Mouse (Mus musculus) kidney, embryonic 16.5 days (tissue): ENCODE results near the gene Olfr275. TPM values are rescaled to one million over a fixed set of nuclear protein-coding genes. Genes with fewer than 3 reads are reported as not detected.

Experiments used
- ATAC-seq: fragments of 200-750 bp; cut with Nextera tagmentation; 2 replicates; pipeline ENCODE4 v1.8.0; 2017; ENCODE audit warnings: moderate TSS enrichment; ENCODE audit not compliant: low FRiP score, low TSS enrichment
- H3K27ac ChIP-seq: fragments of 300-500 bp; sonication (generic); 2 replicates; pipeline ENCODE4 v1.5.1; 2014; ENCODE audit warnings: low read length
- H3K27me3 ChIP-seq: fragments of 300-500 bp; sonication (generic); 2 replicates; pipeline ENCODE4 v1.6.1; 2014; ENCODE audit warnings: low read length, control low read depth, mixed read lengths; ENCODE audit not compliant: insufficient read depth
- H3K36me3 ChIP-seq: fragments of 300-500 bp; sonication (generic); 2 replicates; pipeline ENCODE4 v1.6.1; 2014; ENCODE audit warnings: low read length, control low read depth, mixed read lengths; ENCODE audit not compliant: insufficient read depth
- H3K4me1 ChIP-seq: fragments of 300-500 bp; sonication (generic); 2 replicates; pipeline ENCODE4 v1.6.1; 2014; ENCODE audit warnings: low read length, control low read depth, mixed read lengths; ENCODE audit not compliant: insufficient read depth
- H3K4me2 ChIP-seq: fragments of 300-500 bp; sonication (generic); replicated peaks from 2 replicates; pipeline ENCODE4 v1.6.1; 2014; ENCODE audit warnings: low read depth, low read length
- H3K4me3 ChIP-seq: fragments of 300-500 bp; sonication (generic); 2 replicates; pipeline ENCODE4 v1.5.1; 2014; ENCODE audit warnings: mild to moderate bottlenecking, low read length
- H3K9ac ChIP-seq: fragments of 300-500 bp; sonication (generic); replicated peaks from 2 replicates; pipeline ENCODE4 v1.6.1; 2014; ENCODE audit warnings: low read length
- H3K9me3 ChIP-seq: fragments of 300-500 bp; sonication (generic); 2 replicates; pipeline ENCODE4 v1.6.1; 2016; ENCODE audit warnings: low read length, control low read depth
- WGBS: fragments of 180-500 bp; shearing (Covaris S2); extraction: QIAGEN DNeasy Blood & Tissue Kit; methylation state at CpG from one replicate; pipeline ENCODE4 v1.1.7; 2014; 5-methylcytosine and 5-hydroxymethylcytosine counted together
- polyA plus RNA-seq: library from polyadenylated mRNA; unstranded; fragments of >200 nt; fragmentation: Nextera tagmentation; extraction: Ambion mirVana; gene quantifications from 2 replicates; pipeline ENCODE4 v1.2.1, GENCODE M21; 2015

Gene Olfr275
- polyA plus RNA-seq, 1 experiment from 2014 or later, result not detected

DNA sequence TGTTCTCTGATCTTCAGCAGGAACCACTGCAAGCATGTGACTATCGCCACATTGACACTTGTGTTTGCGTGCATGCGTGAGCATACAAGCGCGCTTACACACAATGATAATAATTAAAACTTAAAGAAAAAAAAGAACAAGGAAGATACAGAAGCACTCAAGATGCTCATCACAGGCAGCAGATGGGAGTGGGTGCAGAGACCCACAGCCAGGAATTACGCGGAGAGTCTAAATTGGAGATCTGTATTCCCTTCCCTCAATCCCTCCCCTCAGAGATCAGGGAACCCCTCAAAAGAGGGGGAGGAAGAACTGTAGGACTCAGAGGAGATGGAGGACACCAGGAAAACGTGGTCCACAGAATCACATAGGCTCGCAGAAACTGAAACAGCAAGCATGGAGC is 49.8 kb downstream of the Olfr275 start:
- no peak for ATAC-seq
- Histone ChIP-seq H3K27me3 (no peaks in the 10 kb centered on the region), H3K27ac (no peak overlapping the region), H3K9me3 (no peaks in the 10 kb centered on the region), H3K4me1 (no peaks in the 10 kb centered on the region), H3K4me2 (no peak overlapping the region), H3K4me3 (no peak overlapping the region), H3K9ac (no peak overlapping the region), H3K36me3 (no peaks in the 10 kb centered on the region)
- WGBS, result 92% methylated on average over 9 of the region's 9 CpGs

Other genes with a start within 250 kb of the Olfr275 start
- gene Toporsl, start 218.3 kb upstream of the Olfr275 start, polyA plus RNA-seq, result not detected in 2 replicates
- not detected in 2 replicates for gene Olfr273, start 44.6 kb downstream of the Olfr275 start, polyA plus RNA-seq
- gene Olfr272, start 104.6 kb downstream of the Olfr275 start, polyA plus RNA-seq, result not detected in 2 replicates
- not detected in 2 replicates for gene Olfr270, start 149.9 kb downstream of the Olfr275 start, polyA plus RNA-seq
- 0.37 TPM in 1 of 2 replicates, not detected in the other for gene Nipsnap3a, start 174.7 kb downstream of the Olfr275 start, polyA plus RNA-seq
- 78.3 and 80.2 TPM in 2 replicates for gene Nipsnap3b, start 197.3 kb downstream of the Olfr275 start, polyA plus RNA-seq